Mouse (Mus musculus): ENCODE results near the gene Kcnb1. TPM values are rescaled to one million over a fixed set of nuclear protein-coding genes. Genes with fewer than 3 reads are reported as not detected.
A peak's percentile ranks its signal among the peaks of the same experiment; 100 is the strongest.

The Kcnb1 gene
- polyA plus RNA-seq, 1 experiment from 2014 or later: 1.3 TPM

DNA sequence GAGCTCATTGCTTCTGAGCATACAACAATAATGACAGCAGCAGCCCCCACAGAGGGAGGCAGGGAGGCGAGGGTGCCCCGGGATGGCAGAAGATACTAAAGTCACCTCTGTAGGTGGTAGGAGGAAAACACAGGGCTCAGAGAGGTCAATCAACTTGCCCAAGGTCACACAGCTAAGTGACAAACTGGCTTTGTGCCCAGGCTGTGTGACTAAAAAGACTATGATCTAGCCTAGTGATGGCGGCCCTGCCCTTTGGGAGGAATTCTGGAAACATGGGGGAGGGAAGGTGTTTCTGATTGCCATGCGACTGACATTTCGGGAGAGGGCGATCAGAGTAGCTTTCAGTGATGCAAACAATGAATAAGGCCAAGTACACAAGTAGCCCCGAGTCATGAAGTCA lies 68.0 kb downstream of the Kcnb1 start:
- WGBS: 89% methylated on average over 7 of the region's 7 CpGs
- no peak overlapping the region for H3K9ac ChIP-seq
- no peak overlapping the region for H3K4me3 ChIP-seq
- H3K4me1 ChIP-seq: peaks cover 19% of the 10 kb centered on the region
- H3K27me3 ChIP-seq: no peaks in the 10 kb centered on the region
- ATAC-seq (ENCODE audit: insufficient number of reproducible peaks, insufficient read depth, low FRiP score, low TSS enrichment): no peak
- no peaks in the 10 kb centered on the region for H3K9me3 ChIP-seq
- H3K27ac ChIP-seq: no peak overlapping the region
- H3K4me2 ChIP-seq (replicated peaks): no peak overlapping the region
- no peaks in the 10 kb centered on the region for H3K36me3 ChIP-seq

- H3K4me2 ChIP-seq (replicated peaks): no peak overlapping the region
- no peaks in the 10 kb centered on the region for H3K27me3 ChIP-seq
- ATAC-seq (ENCODE audit: insufficient number of reproducible peaks, insufficient read depth, low FRiP score, low TSS enrichment): no peak
- no peak overlapping the region for H3K9ac ChIP-seq
- peaks cover 19% of the 10 kb centered on the region for H3K4me1 ChIP-seq
- H3K4me3 ChIP-seq: no peak overlapping the region
- H3K27ac ChIP-seq: no peak overlapping the region
- no peaks in the 10 kb centered on the region for H3K9me3 ChIP-seq
- H3K36me3 ChIP-seq: no peaks in the 10 kb centered on the region
- WGBS: 72% methylated on average over 6 of the region's 6 CpGs
Observed at GRCm38 (mm10) chr2:167121228-167121627, 68.7 kb downstream of the Kcnb1 start.

DNA sequence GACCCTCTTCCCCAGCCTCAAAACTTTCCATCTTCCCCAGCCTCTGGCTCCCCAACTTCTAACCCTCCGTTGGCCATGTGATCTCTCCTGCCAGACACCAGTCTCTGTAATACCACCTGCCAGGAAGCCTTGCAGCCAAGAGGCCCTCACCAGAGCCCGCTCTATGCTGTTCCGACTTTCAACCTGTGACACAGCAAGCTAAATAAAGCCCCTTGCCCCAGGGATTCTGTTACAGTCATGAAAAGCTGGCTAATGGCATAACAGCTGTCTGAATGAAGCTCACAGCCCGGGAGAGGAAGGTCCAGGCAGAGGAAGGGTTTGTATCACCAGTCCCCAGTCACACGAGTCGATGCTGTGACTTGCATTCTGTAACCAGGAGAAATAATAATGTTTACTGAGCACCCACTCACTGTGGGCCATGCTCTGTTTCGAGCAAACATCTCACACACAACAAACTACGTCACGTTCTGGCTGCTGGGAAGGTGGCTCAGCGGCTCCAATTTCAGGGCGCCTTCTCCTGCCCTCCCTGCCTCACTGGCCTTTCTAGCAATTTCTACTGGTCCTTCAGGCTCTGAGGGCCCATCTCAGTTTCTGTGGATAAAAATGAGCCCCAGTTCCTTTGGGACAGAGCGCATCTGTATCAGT lies 69.6 kb downstream of the Kcnb1 start:
- no peak overlapping the region for H3K27ac ChIP-seq
- no peak overlapping the region for H3K4me3 ChIP-seq
- H3K27me3 ChIP-seq: no peaks in the 10 kb centered on the region
- H3K4me1 ChIP-seq: peaks cover 19% of the 10 kb centered on the region
- H3K36me3 ChIP-seq: no peaks in the 10 kb centered on the region
- no peak overlapping the region for H3K9ac ChIP-seq
- no peak for ATAC-seq (ENCODE audit: insufficient number of reproducible peaks, insufficient read depth, low FRiP score, low TSS enrichment)
- WGBS: 64% methylated on average over 12 of the region's 12 CpGs
- no peaks in the 10 kb centered on the region for H3K9me3 ChIP-seq
- no peak overlapping the region for H3K4me2 ChIP-seq (replicated peaks)

- no peaks in the 10 kb centered on the region for H3K36me3 ChIP-seq
- H3K27me3 ChIP-seq: no peaks in the 10 kb centered on the region
- no peak overlapping the region for H3K9ac ChIP-seq
- no peak overlapping the region for H3K4me3 ChIP-seq
- H3K4me2 ChIP-seq (replicated peaks): no peak overlapping the region
- WGBS: 82% methylated on average over 10 of the region's 10 CpGs
- no peak overlapping the region for H3K27ac ChIP-seq
- peaks cover 12% of the 10 kb centered on the region; the same call in 1 of the 2 replicates for H3K4me1 ChIP-seq
- ATAC-seq (ENCODE audit: insufficient number of reproducible peaks, insufficient read depth, low FRiP score, low TSS enrichment): no peak
- no peaks in the 10 kb centered on the region for H3K9me3 ChIP-seq
Observed at GRCm38 (mm10) chr2:167118046-167118445, 71.9 kb downstream of the Kcnb1 start.

- H3K36me3 ChIP-seq: no peaks in the 10 kb centered on the region
- no peak overlapping the region for H3K9ac ChIP-seq
- no peak overlapping the region for H3K27ac ChIP-seq
- no peak overlapping the region for H3K4me3 ChIP-seq
- peak; percentile 42; the same call in 1 of the 2 replicates for ATAC-seq (ENCODE audit: insufficient number of reproducible peaks, insufficient read depth, low FRiP score, low TSS enrichment)
- WGBS: 46% methylated on average over 6 of the region's 6 CpGs
- H3K4me2 ChIP-seq (replicated peaks): no peak overlapping the region
- no peaks in the 10 kb centered on the region for H3K27me3 ChIP-seq
- no peaks in the 10 kb centered on the region for H3K9me3 ChIP-seq
- H3K4me1 ChIP-seq: peaks cover 5% of the 10 kb centered on the region; the same call in 1 of the 2 replicates
Observed at GRCm38 (mm10) chr2:167112737-167113136, 77.2 kb downstream of the Kcnb1 start.

DNA sequence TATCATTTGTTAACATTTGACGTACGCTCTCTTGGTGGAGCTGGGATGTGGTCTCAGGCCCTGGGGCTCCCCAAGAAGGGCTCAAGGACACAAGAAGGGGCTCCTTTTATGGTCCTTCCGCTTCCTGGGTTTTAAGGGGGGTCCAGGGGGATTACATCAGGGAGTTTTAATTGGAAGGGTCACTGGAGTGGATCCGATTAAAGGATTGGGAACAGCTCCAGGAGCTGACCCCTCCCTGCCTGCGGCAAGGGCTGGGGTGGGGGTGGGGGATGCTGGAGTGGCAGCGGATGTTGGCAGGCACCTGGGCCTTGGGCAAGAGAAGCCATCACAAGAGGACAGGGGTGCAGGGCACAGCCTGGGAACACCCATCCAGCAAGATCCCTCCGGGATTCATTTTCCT lies 77.7 kb downstream of the Kcnb1 start:
- 36% methylated on average over 7 of the region's 7 CpGs for WGBS
- Histone ChIP-seq H3K27me3 (no peaks in the 10 kb centered on the region), H3K9me3 (0 out of 2 replicates have a peak, but pooled peaks cover 1% of the 10 kb centered on the region), H3K4me3 (no peak overlapping the region), H3K36me3 (no peaks in the 10 kb centered on the region), H3K9ac (no peak overlapping the region), H3K27ac (no peak overlapping the region; the same call in 1 of the 2 replicates), H3K4me1 (peaks cover 5% of the 10 kb centered on the region; the same call in 1 of the 2 replicates), H3K4me2 (replicated peaks) (no peak overlapping the region)
- no peak for ATAC-seq (ENCODE audit: insufficient number of reproducible peaks, insufficient read depth, low FRiP score, low TSS enrichment)

DNA sequence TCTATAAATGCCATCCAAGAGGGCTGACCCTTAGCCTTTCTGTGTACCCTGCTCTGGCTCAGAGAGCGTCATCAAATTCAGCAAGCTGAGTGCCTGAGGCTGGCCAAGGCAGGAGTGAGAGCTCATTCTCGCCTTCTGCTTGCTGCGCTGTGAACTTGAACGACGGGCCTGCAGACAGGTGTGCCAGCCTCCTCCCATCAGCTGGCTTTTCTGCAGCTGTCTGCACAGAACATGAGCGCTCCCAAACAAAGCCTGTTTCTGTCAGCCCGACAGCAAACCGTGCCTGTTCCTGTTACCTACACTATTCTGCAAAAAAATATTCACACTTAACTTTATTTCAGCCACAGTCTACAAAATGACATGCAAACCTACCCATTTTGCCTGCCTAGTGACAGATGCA lies 80.4 kb downstream of the Kcnb1 start:
- no peak overlapping the region for H3K4me3 ChIP-seq
- no peak overlapping the region for H3K4me2 ChIP-seq (replicated peaks)
- H3K36me3 ChIP-seq: 0 out of 2 replicates have a peak, but pooled peaks cover 4% of the 10 kb centered on the region
- H3K27ac ChIP-seq: no peak overlapping the region
- ATAC-seq (ENCODE audit: insufficient number of reproducible peaks, insufficient read depth, low FRiP score, low TSS enrichment): no peak
- H3K9ac ChIP-seq: no peak overlapping the region
- WGBS: 75% methylated on average over 8 of the region's 8 CpGs
- H3K9me3 ChIP-seq: peaks cover 10% of the 10 kb centered on the region; the same call in 1 of the 2 replicates
- H3K4me1 ChIP-seq: peaks cover 5% of the 10 kb centered on the region; the same call in 1 of the 2 replicates
- H3K27me3 ChIP-seq: no peaks in the 10 kb centered on the region

DNA sequence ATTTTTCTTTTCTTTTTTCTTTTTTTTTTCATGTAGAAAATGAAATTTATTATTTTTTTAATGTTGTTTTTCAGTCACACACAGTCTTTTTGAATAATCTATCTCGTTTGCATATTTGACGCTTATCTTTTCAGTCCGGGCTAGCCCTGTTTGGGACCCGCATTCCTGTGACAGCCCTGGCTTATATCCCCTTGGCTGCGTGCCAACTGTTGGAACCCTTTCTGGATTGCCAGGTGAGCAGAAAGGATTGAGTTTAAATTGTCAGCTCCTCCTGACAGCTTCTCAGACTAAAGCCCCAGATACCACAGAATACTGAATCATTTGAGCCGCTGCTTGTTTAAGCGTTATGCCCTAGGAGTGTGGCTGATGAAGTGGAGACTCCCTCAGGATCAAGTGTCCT lies 86.4 kb downstream of the Kcnb1 start:
- Histone ChIP-seq H3K9me3 (peaks cover 10% of the 10 kb centered on the region; the same call in 1 of the 2 replicates), H3K4me3 (no peak overlapping the region), H3K4me2 (replicated peaks) (no peak overlapping the region), H3K27ac (no peak overlapping the region), H3K27me3 (no peaks in the 10 kb centered on the region), H3K36me3 (0 out of 2 replicates have a peak, but pooled peaks cover 4% of the 10 kb centered on the region), H3K9ac (no peak overlapping the region), H3K4me1 (peaks cover 6% of the 10 kb centered on the region; the same call in 1 of the 2 replicates)
- ATAC-seq (ENCODE audit: insufficient number of reproducible peaks, insufficient read depth, low FRiP score, low TSS enrichment): no peak
- WGBS: 78% methylated on average over 7 of the region's 7 CpGs

DNA sequence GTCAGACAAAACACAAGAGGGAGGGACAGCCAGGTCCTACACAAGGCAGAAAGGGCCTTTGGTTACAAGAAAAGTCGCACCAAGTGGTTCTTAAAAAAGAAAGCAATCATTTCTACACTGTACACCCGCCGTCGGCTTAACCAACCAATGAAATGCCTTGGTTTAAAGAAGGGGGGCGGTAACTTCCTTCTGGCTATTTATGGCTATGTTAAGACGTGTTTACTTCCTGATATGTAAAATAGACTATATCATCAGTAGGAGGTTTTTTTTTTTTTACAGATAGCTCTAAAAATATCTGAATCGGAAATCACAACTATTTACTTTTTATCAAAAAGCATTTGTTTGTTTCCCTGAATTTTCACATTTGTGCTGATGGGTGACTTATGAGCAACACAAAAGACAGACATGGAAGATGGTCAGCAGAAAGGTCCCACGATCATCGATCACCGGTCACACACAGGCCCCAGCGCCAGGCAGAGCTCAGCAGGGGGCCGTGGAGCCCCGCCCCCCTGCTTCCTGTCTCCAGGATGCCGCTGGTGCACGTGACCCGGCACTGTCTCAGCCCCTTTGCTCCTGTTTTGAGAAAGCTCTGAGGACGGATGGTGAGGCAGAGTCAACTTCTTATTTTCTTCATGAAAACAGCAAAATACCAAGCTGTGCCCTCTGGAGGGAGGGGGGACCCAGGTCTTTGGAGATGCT lies 88.1 kb downstream of the Kcnb1 start:
- 80% methylated on average over 17 of the region's 17 CpGs for WGBS
- H3K4me3 ChIP-seq: no peak overlapping the region
- ATAC-seq (ENCODE audit: insufficient number of reproducible peaks, insufficient read depth, low FRiP score, low TSS enrichment): no peak
- H3K27me3 ChIP-seq: no peaks in the 10 kb centered on the region
- no peak overlapping the region for H3K9ac ChIP-seq
- peaks cover 6% of the 10 kb centered on the region; the same call in 1 of the 2 replicates for H3K4me1 ChIP-seq
- 0 out of 2 replicates have a peak, but pooled peaks cover 4% of the 10 kb centered on the region for H3K36me3 ChIP-seq
- peaks cover 5% of the 10 kb centered on the region; the same call in 1 of the 2 replicates for H3K9me3 ChIP-seq
- H3K27ac ChIP-seq: no peak overlapping the region
- no peak overlapping the region for H3K4me2 ChIP-seq (replicated peaks)

DNA sequence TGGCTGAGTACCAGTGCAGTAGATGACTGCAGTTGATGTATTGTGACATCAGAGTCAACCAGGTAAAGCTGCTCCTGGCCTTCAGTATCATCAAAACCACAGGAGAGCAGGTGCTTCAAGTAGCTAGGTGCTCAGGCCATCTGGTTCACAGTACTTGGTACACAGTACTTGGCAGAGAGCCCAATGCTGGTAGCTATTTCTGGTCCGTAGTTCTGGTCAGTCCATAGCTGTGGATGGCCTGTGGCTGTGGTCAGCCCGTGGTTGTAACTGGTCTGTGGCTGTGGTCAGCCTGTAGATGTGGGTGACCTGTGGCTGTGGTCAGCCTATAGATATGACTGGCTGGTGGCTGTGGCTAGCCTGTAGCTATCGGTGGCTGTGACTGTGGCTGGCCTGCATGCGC lies 95.3 kb downstream of the Kcnb1 start:
- no peak overlapping the region for H3K27ac ChIP-seq
- no peak for ATAC-seq (ENCODE audit: insufficient number of reproducible peaks, insufficient read depth, low FRiP score, low TSS enrichment)
- no peaks in the 10 kb centered on the region for H3K9me3 ChIP-seq

DNA sequence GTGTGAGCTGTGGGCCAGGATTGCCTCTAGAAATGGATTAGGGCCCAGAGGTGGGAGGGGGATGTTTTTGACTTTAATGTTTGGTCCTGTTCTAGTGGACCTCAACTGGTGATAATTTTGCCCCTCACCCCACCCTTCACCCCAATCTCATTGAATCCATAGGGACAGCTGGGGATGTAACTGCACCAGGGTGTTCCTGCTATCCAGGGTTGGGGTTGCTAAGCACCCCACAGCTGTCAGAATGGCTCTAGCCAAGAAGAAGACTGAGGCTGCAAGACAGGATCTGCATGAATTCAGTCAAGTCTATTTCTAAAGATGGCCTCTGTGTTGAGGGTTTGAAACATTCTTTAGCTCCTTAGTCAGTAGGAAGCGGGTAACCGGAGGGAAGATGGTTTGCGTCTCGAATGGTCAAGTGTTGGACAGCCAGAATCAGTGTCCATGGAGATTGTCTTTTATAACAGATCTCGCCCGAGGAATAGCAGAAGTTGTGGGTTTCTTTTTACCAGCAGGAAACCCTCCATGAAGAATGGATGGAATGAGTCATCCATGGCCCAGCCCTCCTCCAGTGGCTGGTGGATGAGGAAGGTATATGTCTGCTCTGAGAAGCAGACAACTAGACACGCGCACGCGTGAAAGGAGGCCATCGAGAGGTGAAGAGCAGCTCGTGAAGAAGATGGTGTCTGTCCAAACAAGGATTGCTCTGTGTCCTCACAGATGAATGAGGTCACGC lies 96.6 kb downstream of the Kcnb1 start:
- 91% methylated on average over 13 of the region's 13 CpGs for WGBS
- Histone ChIP-seq H3K27ac (no peak overlapping the region), H3K27me3 (no peaks in the 10 kb centered on the region), H3K4me3 (no peak overlapping the region), H3K9ac (no peak overlapping the region), H3K36me3 (no peaks in the 10 kb centered on the region), H3K4me2 (replicated peaks) (no peak overlapping the region), H3K4me1 (0 out of 2 replicates have a peak, but pooled peaks cover 5% of the 10 kb centered on the region), H3K9me3 (no peaks in the 10 kb centered on the region)
- ATAC-seq (ENCODE audit: insufficient number of reproducible peaks, insufficient read depth, low FRiP score, low TSS enrichment): no peak

More for the DNA sequence above, 95.3 kb downstream of the Kcnb1 start:
- H3K27me3 ChIP-seq: no peaks in the 10 kb centered on the region
- H3K36me3 ChIP-seq: no peaks in the 10 kb centered on the region
- H3K4me2 ChIP-seq (replicated peaks): no peak overlapping the region
- 0 out of 2 replicates have a peak, but pooled peaks cover 5% of the 10 kb centered on the region for H3K4me1 ChIP-seq
- no peak overlapping the region for H3K9ac ChIP-seq
- no peak overlapping the region for H3K4me3 ChIP-seq
- 88% methylated on average over 4 of the region's 4 CpGs for WGBS
